Mouse (Mus musculus) brain, adult 10 weeks (tissue): ENCODE results near the gene Mrln. TPM values are rescaled to one million over a fixed set of nuclear protein-coding genes. Genes with fewer than 3 reads are reported as not detected.

Source experiments
- polyA plus RNA-seq: library from polyadenylated mRNA; stranded (reverse); fragments of 350-450 nt; fragmentation: Illumina TruSeq; extraction: RNeasy Lipid Tissue Mini Kit (QIAGEN cat#74804); gene quantifications from one replicate; pipeline ENCODE4 v1.2.3, GENCODE M21; 2015; ENCODE audit warnings: low read depth, low replicate concordance

Mrln gene
- polyA plus RNA-seq = not detected

DNA sequence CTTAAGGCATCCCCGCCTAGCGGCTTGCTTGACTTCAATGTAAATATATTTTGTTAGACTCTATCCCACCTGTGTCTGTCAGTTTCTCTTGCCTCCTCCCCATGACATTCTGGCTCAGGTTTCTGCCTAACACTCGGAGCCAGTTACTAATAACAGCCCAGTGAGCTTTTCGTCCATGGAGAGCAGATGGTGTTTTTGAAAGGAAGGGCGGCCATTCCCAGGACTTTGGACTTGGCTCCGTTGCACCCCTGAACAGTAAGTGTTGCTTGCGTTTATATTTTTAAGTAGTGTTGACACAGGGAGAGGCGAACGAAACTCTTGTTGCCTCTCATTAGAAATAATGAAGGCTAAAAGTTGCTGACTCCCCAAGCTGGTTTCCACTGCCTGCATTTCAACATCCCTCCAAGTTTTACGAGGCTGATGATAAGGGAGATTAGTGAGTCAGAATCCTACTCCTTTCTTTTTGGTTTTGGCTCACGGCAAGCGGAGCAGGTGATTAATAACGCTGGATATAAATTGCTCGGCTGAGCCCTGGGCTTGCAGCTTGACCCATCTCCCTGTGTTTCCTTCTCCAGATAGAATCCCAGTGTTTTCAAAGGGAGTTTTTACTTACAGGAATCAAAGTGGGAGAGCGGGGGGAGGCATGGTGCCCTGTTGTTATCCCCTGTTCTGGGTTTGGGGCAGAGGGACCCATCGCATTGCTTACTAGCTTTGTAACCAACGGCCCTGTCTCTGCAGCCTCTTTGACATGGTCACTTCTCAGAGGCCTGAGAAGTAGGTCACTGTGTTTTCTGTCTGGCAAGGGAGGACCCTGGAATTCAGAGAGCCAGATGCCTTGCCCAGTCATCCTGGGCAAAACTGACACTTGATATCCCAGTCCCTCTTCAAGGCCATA lies at the start of gene Mrln:
Gene Mrln, plus strand, starts transcription at position 160 of the 895 bp plus-strand sequence.

DNA sequence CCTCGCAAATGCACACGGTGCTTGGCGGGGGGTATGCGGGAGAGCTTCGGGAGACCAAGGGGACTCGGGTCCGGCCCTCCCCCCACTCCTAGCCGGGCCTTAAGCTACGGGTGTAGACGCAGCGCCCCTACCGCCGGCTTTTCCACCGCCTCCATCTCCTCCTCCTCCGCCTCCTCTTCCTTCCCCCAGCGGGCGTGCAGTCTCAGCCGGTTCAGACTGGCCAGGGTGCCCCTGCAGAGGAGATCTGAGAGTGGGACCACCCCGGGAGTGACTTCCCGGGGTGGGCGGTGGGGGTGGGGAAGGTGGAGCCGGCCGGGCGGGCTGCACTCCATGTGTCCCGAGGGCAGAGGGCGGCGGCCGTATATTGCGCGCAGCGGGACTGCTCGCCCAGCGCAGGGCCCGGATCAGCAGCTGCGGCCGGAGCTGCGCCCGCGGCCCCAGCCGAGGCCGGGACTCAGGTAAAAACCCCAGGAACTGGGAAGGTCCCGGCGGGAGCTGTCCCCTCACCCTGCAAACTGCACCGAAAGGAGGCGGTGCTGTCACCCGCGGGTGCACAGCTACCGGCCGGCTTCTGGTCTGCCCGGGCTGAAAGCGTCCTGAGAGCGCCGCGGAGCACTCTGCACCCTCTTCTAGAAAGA lies 40.6 kb downstream of the Mrln start, which contains the start of gene Slc16a9:
Gene Slc16a9, plus strand, starts transcription at position 180 of the 638 bp plus-strand sequence.

Other genes with a start within 250 kb of the Mrln start
- gene Ccdc6, start 107.5 kb upstream of the Mrln start, polyA plus RNA-seq = 19.5 TPM
- gene Slc16a9, start 40.4 kb downstream of the Mrln start, polyA plus RNA-seq = 2.1 TPM
- gene Fam13c, start 235.8 kb downstream of the Mrln start, polyA plus RNA-seq = 50.9 TPM